Mouse (Mus musculus) Muller cell, postnatal 12 days (primary cell): ENCODE results near the gene Ext2.

ENCODE experiments used
- DNase-seq: peaks from one replicate; pipeline ENCODE4 v3.0.0-alpha.2; 2015; ENCODE audit errors: inconsistent ontology term

The Ext2 gene

DNA sequence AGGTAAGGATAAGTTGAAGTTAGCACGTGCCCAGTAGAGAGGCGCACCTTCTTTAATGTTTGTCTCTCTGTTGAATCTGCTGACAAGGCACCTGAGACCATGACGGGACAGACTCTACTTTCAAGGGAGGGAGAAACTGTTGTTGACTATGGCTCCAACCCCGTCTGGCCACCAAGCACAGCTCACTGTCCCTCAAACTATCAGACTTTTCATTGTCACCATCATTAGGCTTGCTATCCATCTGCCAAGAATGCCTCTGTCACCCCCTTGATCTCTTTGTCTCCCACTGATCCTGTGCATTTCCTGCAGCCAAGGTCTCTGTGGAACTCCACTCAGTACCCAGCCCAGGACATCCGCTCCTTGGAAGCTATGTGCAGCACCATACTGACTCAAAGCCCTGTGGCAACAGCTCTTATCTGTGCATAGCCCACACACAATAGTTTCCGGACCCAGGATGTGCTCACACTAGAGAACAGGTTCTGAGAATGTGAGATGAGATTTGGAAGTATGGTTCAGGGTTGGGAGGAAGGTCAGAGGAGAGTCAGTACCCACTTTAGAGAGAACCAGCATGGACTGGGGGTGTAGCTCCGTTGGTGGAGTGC lies 139.7 kb downstream of the Ext2 start:
- no peak for DNase-seq

DNA sequence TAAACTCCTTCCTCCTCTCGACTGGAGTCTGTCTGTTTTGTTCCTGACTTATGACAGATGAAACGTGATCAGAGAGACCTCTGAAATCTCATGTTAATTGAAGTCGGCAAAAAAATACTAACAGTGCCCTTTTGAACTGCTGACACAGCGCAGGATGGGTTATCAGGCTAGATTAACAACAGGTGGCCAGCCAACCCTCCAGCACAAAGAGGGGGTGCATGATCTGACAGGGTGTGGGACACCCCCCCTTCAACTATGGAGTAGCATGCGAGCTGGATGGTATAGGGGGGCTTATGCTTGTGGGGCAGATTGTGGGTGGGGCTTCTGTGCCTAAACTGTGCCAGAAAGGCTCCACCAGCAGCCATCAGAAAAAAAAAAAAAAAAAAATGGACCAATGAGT lies 141.0 kb downstream of the Ext2 start:
- DNase-seq, result no peak

DNA sequence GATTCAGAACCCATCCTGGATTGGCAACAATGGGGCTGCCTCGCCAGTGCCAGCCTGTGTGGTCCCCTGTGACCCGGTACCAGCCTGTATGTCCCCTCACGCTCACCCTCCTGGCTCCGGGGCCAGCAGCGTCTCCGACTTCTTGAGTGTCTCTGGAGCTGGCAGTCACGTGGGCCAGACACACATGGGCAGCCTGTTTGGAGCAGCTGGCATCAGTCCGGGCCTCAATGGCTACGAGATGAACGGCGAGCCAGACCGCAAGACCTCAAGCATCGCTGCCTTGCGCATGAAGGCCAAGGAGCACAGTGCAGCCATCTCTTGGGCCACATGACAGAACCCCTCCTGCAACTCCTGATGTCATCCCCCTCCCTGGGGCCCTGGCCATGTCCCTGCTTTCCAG lies 145.1 kb downstream of the Ext2 start:
- no peak for DNase-seq

DNA sequence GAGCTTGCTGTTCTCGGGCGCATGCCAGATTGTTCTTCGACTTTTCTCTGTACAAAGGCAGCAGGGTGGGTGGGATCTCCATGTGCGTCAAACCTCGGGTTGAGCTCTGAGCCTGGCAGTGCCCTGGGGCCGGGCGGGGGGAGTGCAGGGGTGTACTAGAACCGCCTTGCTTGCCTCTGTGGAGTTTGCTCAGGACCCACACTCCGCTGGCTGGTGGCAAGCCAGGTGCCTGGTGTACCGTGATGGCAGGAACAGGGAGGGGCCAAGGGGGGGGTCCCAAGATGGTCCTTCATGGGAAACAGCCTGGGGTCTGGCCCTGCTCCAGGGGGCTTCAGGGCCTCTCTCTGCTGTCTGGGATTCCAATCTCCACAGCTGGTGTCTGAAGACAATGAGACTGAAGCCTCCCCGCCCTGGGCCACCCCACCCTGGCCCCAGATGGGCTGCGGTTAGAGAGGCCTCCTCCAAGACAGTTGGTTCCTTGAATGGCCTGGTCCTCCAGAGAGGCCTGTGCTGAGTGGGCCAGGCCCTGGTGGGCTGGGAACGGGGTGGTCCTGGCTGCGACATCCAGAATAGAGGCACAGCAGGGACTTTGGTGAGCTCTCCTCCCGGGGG lies 150.7 kb downstream of the Ext2 start:
- DNase-seq, result no peak

DNA sequence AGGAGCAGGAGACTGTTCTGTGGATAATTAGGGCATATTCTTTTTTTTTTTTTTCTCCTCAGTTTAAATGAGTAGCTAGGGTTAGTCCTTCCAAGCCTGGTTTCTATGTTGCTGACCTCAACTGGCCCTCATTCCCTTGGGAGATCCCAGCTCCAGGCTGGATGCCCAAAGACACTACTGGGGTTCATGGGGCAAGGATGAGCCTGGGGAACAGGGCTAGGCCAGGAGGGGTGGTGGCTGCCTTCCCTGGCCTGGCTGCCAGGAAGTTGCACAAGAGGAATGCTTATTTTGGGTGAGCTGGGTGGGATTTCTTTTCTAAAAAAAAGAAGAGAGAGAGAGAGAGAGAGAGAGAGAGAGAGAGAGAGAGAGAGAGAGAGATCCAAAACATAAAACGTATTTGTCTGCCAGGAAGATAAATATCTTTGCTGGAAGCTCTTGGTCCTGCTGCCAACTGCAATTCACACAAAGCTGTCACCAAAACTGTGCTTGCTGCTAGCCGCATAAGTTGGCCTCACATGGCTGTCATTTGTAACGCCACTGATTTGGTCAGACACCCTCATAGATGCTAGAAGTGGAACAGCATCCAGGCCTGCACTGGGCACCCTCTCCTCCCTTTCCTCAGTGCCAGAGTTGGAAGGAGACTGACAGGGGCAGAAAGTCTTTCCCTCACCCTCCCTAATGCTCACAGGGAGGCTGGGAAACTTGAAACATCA lies 156.1 kb downstream of the Ext2 start:
- DNase-seq, result no peak

DNA sequence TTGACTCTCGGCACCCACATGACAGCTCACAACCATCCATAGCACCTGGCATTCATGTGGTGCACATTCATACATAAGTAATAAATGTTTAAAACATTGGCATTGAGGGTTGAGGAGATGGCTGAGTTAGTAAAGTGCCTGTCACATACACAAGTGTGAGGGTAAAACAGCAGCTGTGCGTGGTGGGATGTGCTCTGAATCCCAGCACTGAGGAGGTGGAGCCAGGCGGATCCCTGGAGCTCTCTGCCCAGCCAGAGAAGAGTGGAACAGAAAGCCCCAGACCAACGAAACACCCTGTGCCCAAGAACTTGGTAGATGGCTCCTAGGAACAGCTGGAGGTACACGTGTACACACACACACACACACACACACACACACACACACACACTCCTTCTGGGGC lies 156.9 kb downstream of the Ext2 start:
- no peak for DNase-seq

DNA sequence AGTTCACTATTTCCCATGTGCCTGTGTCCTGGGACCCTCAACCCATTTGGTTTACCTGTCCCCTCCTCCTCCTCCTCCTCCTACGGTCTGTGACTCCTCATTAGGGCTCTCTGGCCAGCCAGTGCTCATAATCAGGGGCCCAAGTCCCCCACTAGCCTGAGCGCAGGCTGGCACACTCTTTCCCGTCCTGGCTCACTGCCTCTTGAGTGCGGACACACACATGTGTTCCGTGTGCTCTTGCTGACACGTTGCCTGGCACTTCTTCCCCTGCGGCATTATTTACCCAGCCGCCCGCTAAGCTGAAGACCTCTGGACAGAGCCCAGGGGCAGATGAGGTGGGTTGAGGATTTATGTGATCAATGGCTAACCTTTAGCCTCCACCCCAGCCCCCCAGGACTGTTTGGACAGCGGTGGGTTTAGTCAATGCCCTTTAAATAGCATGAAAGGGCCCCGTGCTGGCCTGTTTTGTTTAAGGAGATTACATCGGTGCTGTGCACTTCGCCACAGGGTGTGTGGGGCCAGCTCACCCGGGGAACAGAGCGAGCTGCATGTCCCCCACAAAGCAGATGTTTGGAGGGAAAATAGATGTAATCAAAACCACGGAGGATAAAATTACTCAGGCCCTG lies 160.0 kb downstream of the Ext2 start:
- DNase-seq, result no peak

DNA sequence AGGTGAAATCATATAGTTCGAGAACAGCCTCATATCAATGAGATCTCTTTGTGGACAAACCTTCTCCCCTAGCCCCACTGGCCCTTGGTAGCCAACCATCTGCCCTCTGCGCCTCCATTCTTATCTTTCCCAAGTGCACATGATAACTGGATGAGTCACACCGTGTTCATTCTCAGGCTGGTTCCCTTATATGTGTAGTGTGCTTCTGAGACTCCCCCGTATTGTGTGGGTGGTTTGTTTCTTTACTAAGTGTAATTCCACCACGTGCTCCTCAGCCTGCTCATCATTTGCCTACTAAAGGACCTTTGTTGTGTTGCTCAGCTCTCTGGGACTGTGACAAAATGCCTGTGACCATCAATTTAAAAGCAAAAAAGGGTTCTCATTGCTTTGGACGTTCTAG lies 161.3 kb downstream of the Ext2 start:
- no peak for DNase-seq

DNA sequence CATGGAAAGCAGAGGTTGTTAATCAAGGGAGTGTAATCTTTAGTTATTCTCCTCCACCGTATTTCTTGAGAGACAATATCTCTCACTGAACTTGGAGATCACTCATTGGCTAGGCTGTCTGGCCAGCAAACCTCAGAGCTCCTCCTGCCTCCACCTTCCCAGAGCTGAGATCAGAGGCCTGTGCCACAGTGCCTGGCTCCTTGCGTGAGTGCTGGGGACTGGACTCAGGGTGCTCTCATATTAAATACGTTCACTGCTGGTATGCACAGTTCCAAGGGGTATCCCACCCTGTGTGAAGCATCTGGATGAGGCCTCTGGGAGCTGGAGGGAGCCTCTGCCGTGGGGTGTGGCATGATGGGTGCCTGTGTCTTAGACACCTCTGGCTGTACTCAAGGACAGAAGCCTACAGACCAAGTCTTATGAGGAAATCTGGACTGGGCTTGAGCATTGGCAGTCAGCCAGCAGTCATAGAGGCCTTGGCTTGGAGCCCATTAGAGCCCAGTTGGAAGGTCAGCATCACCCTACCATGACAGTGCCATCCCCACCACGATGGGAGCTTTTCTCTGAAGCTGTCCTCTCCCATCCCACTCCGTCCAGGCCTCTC lies 162.6 kb downstream of the Ext2 start:
- no peak for DNase-seq

DNA sequence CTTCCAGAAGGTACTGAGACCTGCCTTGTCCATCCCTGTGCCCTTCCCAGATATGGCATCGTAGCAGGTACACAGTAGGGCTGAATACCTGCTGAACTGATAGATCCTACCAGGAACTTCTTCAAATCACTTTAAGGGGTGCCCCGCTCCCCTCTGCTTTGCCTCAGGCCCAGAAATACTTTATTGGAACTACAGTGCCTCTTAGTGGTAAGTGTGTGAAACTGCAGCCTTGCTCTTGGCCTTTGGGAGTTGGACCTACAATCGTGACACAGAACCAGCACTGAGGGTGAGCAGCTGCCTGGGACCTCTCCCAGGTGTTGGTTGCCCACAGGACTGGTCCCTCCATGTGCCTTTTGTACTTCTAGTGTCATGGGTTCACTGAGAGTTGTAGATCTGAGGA lies 163.4 kb downstream of the Ext2 start:
- peak; percentile 43 for DNase-seq

DNA sequence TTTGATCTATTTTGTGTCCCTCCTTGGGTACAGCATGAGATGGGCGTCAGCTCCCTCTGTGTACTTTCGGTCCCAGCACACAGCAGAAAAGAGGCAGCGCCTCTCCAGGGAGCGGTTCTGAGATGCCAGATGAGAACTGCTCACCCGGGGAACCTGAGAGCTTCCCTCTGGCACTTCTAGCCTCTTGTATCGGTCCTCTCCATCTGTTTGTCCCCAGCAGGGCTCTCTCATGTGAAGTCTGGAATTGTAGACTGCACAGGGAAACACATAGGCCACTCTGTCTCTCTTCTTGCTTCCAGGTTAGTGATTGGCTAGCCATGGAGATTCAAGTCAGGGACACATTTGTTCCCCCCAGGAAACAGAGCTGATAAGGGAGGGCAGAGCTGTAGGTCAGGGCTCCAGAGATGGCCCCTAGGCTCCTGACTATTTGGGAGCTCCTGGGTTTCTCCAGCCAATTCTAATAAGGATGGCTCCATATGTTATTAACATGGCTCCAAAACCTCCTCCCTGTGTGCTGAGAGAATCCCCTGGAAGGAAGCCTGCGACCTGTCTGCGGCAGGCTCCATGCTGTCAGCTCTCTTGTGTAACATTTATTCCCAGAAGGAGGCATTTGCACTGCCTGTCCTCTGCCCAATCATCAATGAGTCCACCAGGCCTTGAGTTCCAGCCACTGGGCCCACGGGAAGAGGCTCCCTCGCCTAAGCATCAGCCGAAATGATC lies 167.9 kb downstream of the Ext2 start:
- DNase-seq, result no peak

DNA sequence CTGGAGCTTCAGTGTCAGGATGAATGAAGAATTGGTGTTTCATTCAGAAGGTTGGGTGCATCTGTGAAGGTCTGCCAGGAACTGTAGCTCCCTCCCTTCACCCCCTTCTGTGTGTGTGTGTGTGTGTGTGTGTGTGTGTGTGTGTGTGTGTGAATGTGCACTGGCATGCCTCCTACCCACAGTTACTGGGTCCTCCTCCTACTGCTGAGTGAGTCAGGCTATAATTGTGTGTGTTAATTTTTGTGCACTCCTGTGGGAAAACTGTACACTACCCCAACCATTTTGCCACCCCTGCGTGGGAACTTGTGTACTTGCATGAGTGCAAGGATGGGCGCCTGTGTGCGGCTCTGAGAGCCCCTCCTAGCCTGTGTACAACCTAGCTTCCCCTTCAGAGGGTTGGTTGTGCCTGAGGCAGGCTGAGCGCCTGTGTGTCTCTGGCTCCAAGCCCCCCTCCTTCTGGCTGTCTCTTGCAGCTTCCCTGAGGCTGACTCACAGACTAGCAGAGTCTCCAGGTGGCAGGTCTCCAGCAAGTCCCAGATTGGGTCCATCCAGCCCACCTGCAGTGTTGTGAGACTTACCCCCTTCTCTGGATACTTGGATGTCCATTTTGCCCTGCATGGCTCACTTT lies 173.0 kb downstream of the Ext2 start:
- peak; percentile 44 for DNase-seq

DNA sequence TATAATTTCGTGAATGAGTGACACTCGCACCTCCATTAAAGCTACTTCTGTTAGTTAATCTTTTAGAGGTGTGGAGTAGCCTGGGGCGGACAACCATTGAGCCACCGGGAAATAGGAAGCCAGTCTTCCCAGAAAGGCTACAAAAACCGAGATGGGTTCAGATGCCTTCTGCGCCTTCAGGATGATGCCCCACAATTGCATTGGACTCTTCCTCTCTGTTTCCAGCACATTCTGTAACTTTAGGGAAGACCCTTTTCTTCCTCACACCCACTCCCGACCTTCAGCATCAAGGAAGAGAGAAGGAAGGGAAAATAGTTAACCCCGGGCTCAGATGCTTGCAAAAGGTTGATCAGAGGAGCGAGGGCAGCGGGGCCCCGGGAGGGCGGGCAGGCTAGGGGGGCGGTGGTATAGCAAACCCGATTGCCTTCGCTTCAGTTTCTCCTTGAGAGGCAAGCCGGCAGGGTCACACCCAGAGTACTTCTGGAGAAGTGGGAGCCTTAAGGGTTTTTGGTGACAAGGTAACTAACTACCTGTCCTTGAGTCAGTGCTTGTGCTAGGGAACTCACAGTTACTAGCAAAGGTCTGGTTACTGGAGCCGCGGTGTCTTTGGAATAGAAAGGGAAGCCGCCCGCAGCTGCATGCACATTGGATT lies 174.3 kb downstream of the Ext2 start:
- DNase-seq, result no peak

DNA sequence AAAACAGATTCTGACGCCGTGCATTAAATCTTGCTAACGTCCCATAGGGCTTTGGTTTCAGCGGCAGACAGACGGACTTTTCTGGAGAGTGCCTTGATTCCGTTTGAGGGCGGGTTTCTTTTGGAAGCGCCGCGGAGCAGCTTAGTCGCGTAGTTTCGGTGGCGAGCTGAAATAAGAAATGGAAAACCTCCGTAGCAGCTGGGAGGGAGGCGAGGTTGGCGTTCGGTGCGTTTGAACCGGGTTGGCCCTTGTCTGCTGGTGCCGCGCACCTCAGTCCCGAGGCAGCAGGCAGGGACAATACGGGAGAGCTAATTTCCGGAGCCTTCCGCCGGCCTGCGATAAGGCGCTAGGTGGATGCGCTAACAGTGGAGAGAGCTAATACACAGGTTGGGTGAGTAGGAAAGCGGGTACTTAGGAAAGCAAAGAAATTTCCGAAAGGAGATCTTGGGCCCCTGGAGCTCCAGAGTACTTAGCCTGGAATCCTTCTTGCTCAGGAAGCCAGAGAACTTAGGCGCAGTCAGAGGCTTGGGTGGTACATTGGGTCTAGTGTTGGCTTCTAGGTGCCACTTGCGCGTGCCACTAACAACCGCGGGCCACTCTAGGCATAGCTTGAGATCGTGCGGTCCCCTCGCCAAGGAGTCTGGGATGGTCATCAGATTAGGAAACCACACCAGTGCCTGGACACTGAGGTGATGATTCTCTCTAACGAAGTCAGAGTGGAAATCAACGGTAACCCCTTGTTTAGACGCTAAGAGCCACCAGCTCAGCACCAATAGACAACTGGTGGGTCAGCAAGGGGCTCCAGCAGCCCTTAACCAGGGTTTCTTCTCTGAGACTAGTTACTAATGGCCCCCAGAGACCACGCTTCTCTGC lies 175.1 kb downstream of the Ext2 start:
- peak; percentile 43 for DNase-seq

DNA sequence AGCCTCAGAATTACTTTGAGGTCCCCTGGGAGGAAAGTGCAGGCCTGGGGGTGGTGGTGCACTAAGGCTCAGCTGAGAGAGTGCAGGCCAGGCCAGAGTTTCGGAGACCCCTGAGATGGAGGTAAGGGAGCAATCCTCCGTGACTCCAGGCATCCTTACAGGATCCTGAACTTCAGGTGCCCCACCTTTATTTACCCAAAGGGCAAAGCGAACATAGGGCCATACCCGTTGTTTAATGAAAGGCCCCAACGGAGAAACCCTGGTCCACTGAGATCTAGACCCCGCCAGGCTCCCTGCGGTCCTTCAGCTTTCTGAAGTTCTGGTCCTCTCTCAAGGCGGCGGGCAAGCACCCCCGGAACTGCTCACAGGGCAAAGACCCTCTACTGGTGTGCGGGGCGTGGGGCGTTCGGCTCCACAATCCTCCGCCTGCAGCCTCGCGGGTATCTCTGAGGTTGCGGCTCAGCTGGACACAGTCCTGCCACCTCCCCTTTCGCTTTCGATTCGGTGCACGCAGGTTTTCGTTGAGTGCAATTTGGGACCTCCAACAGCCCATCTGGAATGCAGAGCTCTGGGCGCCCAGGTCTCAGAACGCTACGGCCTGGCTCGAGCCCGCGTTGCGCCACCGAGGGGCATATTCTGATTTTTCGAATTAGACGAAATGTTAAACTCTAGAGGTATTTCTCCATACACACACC lies 176.6 kb downstream of the Ext2 start:
- DNase-seq, result no peak

DNA sequence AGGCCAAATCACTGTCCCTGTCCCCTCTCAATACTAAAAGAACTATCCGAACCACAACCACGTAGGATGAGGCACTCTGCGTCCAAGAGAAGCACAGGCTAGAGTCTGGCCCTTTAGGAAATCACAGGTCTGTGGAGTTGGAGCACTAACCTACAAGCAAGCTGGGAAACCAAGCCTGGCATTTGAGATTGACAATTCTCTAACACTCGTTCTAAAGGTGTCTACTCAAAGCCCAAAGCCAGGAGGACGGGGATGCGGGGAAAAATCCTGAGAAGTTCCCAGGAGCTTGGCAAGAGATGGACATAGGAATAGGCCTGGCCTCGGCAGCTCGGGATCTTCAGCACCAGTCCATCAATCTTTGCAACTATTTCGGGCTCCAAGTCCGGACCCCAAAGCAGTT lies 177.2 kb downstream of the Ext2 start:
- DNase-seq, result no peak

DNA sequence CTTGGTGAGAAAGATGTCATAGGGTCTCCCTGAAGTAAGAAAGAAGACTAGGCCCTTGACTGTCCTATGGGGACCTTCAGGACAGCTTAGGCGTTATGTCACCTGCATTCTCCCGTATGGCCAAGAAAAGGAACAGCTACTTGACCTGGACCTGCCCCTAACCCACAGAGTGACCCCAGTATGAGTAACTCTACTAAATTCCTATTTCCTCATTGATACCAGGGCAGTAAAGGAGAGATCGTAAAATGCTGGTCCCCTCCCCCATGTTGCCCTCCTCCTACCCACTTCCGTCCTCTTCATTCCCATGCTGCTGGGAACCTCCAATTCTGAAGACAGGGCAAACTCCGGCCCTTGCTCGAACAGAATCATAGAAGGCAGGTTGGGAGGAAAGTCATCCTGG lies 177.6 kb downstream of the Ext2 start:
- DNase-seq, result no peak

DNA sequence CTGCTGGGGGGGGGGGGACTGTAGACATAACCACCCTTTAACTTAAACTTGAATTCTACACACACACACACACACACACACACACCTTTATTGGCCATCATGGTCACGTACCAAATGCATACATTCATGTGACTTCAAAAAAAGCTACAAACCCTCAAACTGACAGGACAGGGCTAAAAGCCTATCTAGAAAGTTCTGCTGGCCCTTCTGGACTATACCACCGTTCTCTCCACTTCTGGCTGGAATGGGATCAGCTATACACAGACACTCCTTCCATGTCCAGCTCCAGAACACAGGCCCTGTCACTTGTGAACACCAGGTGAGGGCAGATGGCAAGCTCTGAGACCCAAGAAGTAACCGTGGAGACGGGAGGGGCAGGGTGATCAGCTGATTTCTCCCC lies 178.1 kb downstream of the Ext2 start:
- no peak for DNase-seq

DNA sequence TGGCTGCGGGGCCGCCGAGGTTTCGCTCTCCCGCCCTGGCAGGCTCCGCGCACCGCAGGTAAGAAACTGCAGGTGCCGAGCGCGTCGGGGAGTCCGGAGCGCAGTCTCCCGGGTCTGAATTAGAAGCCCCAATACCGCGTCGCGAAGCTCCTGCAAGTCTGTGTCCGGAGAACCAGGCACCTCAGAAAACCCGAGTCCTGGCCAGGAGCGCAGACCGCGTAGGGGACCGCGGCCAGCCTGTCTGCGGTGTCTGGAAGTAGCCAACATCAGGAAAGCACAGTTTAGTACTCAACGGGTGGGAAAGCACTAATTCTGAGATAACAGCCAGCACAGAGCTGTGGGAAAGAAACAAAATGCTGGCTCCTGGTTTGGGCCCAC lies 179.0 kb downstream of the Ext2 start:
- DNase-seq, result no peak
